Mouse (Mus musculus): ENCODE data around the gene Cntnap1. TPM values are rescaled to one million over a fixed set of nuclear protein-coding genes. Genes with fewer than 3 reads are reported as not detected.
A peak's percentile ranks its signal among the peaks of the same experiment; 100 is the strongest.

Gene Cntnap1
- polyA plus RNA-seq, 1 experiment: 0.44 TPM

- Histone ChIP-seq H3K27ac (ENCODE audit: control insufficient read depth, insufficient read depth, low read depth, low read length) (no peak overlapping the region), H3K4me3 (ENCODE audit: control insufficient read depth, low read depth, low read length) (no peak overlapping the region), H3K36me3 (ENCODE audit: control insufficient read depth, insufficient read depth, low read length) (no peaks in the 10 kb centered on the region), H3K4me1 (ENCODE audit: control insufficient read depth, insufficient read depth, low read length) (no peaks in the 10 kb centered on the region), H3K27me3 (ENCODE audit: control insufficient read depth, insufficient read depth, low read length) (no peaks in the 10 kb centered on the region)
- TF ChIP-seq CTCF (IDR thresholded peaks at IDR 0.05; ENCODE audit: control insufficient read depth, insufficient read depth, insufficient replicate concordance, low read depth, low read length): no peak
Observed at GRCm38 (mm10) chr11:101131187-101131586, 39.1 kb upstream of the Cntnap1 start.

- no peak overlapping the region for H3K27ac ChIP-seq (ENCODE audit: control insufficient read depth, insufficient read depth, low read depth, low read length)
- TF ChIP-seq CTCF (IDR thresholded peaks at IDR 0.05; ENCODE audit: control insufficient read depth, insufficient read depth, insufficient replicate concordance, low read depth, low read length): peak; percentile 69; the same call in 1 of the 2 replicates
- TF ChIP-seq POLR2A (IDR thresholded peaks at IDR 0.05; ENCODE audit: control insufficient read depth, low read depth, low read length): no peak
- H3K36me3 ChIP-seq (ENCODE audit: control insufficient read depth, insufficient read depth, low read length): no peaks in the 10 kb centered on the region
- H3K27me3 ChIP-seq (ENCODE audit: control insufficient read depth, insufficient read depth, low read length): no peaks in the 10 kb centered on the region
- H3K4me3 ChIP-seq (ENCODE audit: control insufficient read depth, low read depth, low read length): no peak overlapping the region
- no peaks in the 10 kb centered on the region for H3K4me1 ChIP-seq (ENCODE audit: control insufficient read depth, insufficient read depth, low read length)
Observed at GRCm38 (mm10) chr11:101131701-101132100, 38.6 kb upstream of the Cntnap1 start.

- Histone ChIP-seq H3K27ac (ENCODE audit: control insufficient read depth, insufficient read depth, low read depth, low read length) (no peak overlapping the region), H3K4me3 (ENCODE audit: control insufficient read depth, low read depth, low read length) (no peak overlapping the region), H3K4me1 (ENCODE audit: control insufficient read depth, insufficient read depth, low read length) (no peaks in the 10 kb centered on the region), H3K36me3 (ENCODE audit: control insufficient read depth, insufficient read depth, low read length) (no peaks in the 10 kb centered on the region), H3K27me3 (ENCODE audit: control insufficient read depth, insufficient read depth, low read length) (no peaks in the 10 kb centered on the region)
- TF ChIP-seq POLR2A (IDR thresholded peaks at IDR 0.05; ENCODE audit: control insufficient read depth, low read depth, low read length): no peak
- TF ChIP-seq CTCF (IDR thresholded peaks at IDR 0.05; ENCODE audit: control insufficient read depth, insufficient read depth, insufficient replicate concordance, low read depth, low read length): no peak
Observed at GRCm38 (mm10) chr11:101133037-101133436, 37.3 kb upstream of the Cntnap1 start.

GRCm38 (mm10) chr11:101134217-101134865, 36.0 kb upstream of the Cntnap1 start:
- H3K27ac ChIP-seq (ENCODE audit: control insufficient read depth, insufficient read depth, low read depth, low read length): no peak overlapping the region
- TF ChIP-seq CTCF (IDR thresholded peaks at IDR 0.05; ENCODE audit: control insufficient read depth, insufficient read depth, insufficient replicate concordance, low read depth, low read length) (no peak), POLR2A (IDR thresholded peaks at IDR 0.05; ENCODE audit: control insufficient read depth, low read depth, low read length) (no peak)
- no peaks in the 10 kb centered on the region for H3K36me3 ChIP-seq (ENCODE audit: control insufficient read depth, insufficient read depth, low read length)
- no peak overlapping the region for H3K4me3 ChIP-seq (ENCODE audit: control insufficient read depth, low read depth, low read length)
- H3K4me1 ChIP-seq (ENCODE audit: control insufficient read depth, insufficient read depth, low read length): peaks cover 5% of the 10 kb centered on the region
- H3K27me3 ChIP-seq (ENCODE audit: control insufficient read depth, insufficient read depth, low read length): no peaks in the 10 kb centered on the region

- TF ChIP-seq CTCF (IDR thresholded peaks at IDR 0.05; ENCODE audit: control insufficient read depth, insufficient read depth, insufficient replicate concordance, low read depth, low read length): no peak
- TF ChIP-seq POLR2A (IDR thresholded peaks at IDR 0.05; ENCODE audit: control insufficient read depth, low read depth, low read length): no peak
- no peaks in the 10 kb centered on the region for H3K36me3 ChIP-seq (ENCODE audit: control insufficient read depth, insufficient read depth, low read length)
- H3K4me3 ChIP-seq (ENCODE audit: control insufficient read depth, low read depth, low read length): no peak overlapping the region
- 0 out of 2 replicates have a peak, but pooled peaks cover 3% of the 10 kb centered on the region for H3K27me3 ChIP-seq (ENCODE audit: control insufficient read depth, insufficient read depth, low read length)
- H3K4me1 ChIP-seq (ENCODE audit: control insufficient read depth, insufficient read depth, low read length): peaks cover 5% of the 10 kb centered on the region
- no peak overlapping the region for H3K27ac ChIP-seq (ENCODE audit: control insufficient read depth, insufficient read depth, low read depth, low read length)
Observed at GRCm38 (mm10) chr11:101137000-101137399, 33.3 kb upstream of the Cntnap1 start.

GRCm38 (mm10) chr11:101138536-101139181, 31.7 kb upstream of the Cntnap1 start:
- no peak overlapping the region for H3K4me3 ChIP-seq (ENCODE audit: control insufficient read depth, low read depth, low read length)
- peaks cover 5% of the 10 kb centered on the region for H3K4me1 ChIP-seq (ENCODE audit: control insufficient read depth, insufficient read depth, low read length)
- TF ChIP-seq POLR2A (IDR thresholded peaks at IDR 0.05; ENCODE audit: control insufficient read depth, low read depth, low read length) (no peak), CTCF (IDR thresholded peaks at IDR 0.05; ENCODE audit: control insufficient read depth, insufficient read depth, insufficient replicate concordance, low read depth, low read length) (no peak)
- H3K36me3 ChIP-seq (ENCODE audit: control insufficient read depth, insufficient read depth, low read length): no peaks in the 10 kb centered on the region
- H3K27me3 ChIP-seq (ENCODE audit: control insufficient read depth, insufficient read depth, low read length): 0 out of 2 replicates have a peak, but pooled peaks cover 3% of the 10 kb centered on the region
- no peak overlapping the region for H3K27ac ChIP-seq (ENCODE audit: control insufficient read depth, insufficient read depth, low read depth, low read length)

- no peaks in the 10 kb centered on the region for H3K36me3 ChIP-seq (ENCODE audit: control insufficient read depth, insufficient read depth, low read length)
- peak overlapping the region; percentile 43 for H3K4me3 ChIP-seq (ENCODE audit: control insufficient read depth, low read depth, low read length)
- no peak for TF ChIP-seq CTCF (IDR thresholded peaks at IDR 0.05; ENCODE audit: control insufficient read depth, insufficient read depth, insufficient replicate concordance, low read depth, low read length)
- TF ChIP-seq POLR2A (IDR thresholded peaks at IDR 0.05; ENCODE audit: control insufficient read depth, low read depth, low read length): no peak
- H3K27me3 ChIP-seq (ENCODE audit: control insufficient read depth, insufficient read depth, low read length): 0 out of 2 replicates have a peak, but pooled peaks cover 3% of the 10 kb centered on the region
- no peak overlapping the region for H3K27ac ChIP-seq (ENCODE audit: control insufficient read depth, insufficient read depth, low read depth, low read length)
- H3K4me1 ChIP-seq (ENCODE audit: control insufficient read depth, insufficient read depth, low read length): peaks cover 9% of the 10 kb centered on the region
Observed at GRCm38 (mm10) chr11:101140164-101140819, 30.0 kb upstream of the Cntnap1 start.
